Mouse (Mus musculus) liver, adult 2 months (tissue): ENCODE measurements around the gene Mertk.

Experiments used
- CTCF ChIP-seq: fragments of 200-500 bp; IDR thresholded peaks from 2 replicates; pipeline ENCODE4 v1.5.1; 2011; ENCODE audit warnings: low read depth, low read length, control low read depth
- POLR2A ChIP-seq: fragments of 200-500 bp; IDR thresholded peaks from 2 replicates; pipeline ENCODE4 v1.6.1; 2011; ENCODE audit warnings: low read length, control low read depth; ENCODE audit not compliant: insufficient read depth; ENCODE audit errors: extremely low read depth

DNA sequence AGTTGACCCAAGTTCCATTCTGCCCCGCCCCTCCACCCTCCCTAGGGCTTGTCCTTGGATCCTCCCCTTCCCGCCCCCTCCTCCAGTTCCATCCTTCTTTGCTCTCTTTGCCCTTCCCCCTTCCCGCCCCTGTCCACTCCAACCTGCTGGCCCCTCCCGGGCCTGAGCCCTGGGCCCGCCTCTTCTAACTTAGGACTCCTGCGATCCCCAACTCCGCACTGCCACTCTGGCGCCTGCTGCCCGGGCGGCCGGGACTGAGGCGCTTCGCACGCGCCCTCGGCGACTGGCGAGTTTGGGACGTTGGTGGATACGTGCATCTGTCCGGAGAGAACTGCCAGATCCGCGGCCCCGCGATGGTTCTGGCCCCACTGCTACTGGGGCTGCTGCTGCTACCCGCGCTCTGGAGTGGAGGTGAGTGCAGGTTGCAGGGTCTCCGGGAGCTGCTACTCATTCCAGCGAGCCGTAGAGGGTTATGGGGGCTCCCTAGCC, at the start of gene Mertk:
- peak; percentile 99 for TF ChIP-seq POLR2A
- TF ChIP-seq CTCF, result no peak
